Mouse (Mus musculus): Measurements from ENCODE around the gene Pxn.
"Not testable (repeated sequence)": the region's sequence is repeated elsewhere in the genome, so short reads cannot be mapped to it uniquely, and the experiment has no call there.

Gene Pxn

GRCm38 (mm10) chr5:115553801-115554420 is 47.4 kb downstream of the Pxn start:
- no peak for DNase-seq (ENCODE audit: low spot score)

DNA sequence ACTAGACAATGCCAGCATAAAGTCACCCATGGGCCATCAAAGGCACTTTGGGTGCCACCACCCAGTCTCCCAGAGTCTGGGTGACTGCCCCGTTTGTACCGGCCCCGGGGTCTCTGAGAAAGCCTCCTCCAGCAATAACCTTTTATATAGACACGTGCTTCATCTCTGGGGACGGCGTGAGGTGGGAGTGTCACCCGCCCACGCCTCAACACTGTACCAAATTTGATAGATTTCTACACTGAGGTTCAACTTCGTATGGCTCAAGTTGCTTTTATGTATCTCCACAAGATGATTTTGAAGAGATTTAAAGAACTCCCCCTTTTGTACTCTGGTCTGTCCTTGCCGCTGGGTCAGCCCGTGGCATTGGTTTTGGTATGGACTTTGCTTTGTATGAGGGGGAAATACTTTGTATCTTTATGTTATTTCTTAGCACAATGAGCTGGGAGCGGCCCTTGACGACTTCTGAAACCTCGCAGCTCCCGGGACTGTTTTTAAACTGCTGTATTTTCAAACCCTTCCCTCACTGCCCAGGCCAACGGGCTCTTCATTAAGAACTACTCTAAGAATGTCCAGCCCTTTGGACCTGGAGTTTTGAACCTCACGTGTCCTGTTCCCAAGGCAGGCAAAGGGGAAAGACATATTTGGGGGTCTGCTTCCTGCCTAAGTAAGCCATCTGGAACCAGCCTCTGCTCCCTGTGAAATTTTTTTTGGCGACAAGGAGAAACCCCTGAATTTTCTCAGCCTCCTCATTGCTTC is 48.2 kb downstream of the Pxn start:
- DNase-seq (ENCODE audit: low spot score), result no peak

DNA sequence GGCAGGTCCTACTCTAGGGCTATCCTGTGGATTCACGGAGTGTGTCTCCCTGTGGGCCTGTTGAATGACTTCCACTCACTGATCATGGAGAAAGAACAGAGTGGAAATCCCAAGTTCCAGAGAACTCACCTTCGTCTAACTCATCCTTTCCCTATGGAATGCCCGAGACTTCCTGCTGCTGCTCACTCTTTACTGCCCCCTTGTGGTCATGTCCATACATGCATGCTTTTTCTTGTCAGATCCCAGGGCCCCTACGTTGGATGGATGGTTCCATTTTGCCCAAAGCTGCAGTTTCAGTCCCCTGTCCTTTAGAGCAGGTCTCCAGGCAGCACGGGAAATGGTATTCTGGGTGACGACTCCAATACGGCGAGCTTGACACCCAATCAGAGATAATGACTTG is 49.7 kb downstream of the Pxn start:
- DNase-seq (ENCODE audit: low spot score), result peak; percentile 80

DNA sequence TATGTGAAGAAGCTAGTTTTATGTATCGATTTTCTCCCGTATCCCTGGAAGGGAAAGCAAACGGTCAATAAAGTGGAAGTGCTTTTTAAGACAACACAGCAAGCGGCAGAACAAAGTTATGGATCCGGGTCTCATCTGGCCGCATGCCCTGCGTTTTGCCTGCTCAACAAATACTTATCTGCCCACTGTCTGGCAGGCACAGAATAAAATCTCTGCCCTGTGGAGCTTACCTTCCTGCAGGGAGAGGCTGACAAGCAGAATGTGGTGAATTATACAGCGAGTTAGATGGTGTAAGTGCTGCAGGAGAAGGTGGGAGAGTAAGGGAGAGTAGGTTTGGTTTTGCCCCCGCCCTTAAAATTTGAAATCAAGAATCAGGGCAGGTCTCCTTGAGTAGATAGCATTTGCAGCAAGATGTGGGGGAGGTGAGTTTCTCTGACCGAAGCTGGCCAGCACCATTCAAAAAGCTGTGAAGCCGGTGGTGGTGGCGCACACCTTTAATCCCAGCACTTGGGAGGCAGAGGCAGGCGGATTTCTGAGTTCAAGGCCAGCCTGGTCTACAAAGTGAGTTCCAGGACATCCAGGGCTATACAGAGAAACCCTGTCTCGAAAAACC is 51.8 kb downstream of the Pxn start:
- no peak for DNase-seq (ENCODE audit: low spot score)

GRCm38 (mm10) chr5:115559237-115560101 is 53.0 kb downstream of the Pxn start, which contains the start of gene Rplp0:
Gene Rplp0 (plus strand): TSS chr5:115559467.
- peak; percentile 98 for DNase-seq (ENCODE audit: low spot score)

GRCm38 (mm10) chr5:115560336-115560905 is 53.9 kb downstream of the Pxn start:
- DNase-seq (ENCODE audit: low spot score), result no peak

GRCm38 (mm10) chr5:115563771-115564585 is 57.5 kb downstream of the Pxn start:
- DNase-seq (ENCODE audit: low spot score), result no peak

DNA sequence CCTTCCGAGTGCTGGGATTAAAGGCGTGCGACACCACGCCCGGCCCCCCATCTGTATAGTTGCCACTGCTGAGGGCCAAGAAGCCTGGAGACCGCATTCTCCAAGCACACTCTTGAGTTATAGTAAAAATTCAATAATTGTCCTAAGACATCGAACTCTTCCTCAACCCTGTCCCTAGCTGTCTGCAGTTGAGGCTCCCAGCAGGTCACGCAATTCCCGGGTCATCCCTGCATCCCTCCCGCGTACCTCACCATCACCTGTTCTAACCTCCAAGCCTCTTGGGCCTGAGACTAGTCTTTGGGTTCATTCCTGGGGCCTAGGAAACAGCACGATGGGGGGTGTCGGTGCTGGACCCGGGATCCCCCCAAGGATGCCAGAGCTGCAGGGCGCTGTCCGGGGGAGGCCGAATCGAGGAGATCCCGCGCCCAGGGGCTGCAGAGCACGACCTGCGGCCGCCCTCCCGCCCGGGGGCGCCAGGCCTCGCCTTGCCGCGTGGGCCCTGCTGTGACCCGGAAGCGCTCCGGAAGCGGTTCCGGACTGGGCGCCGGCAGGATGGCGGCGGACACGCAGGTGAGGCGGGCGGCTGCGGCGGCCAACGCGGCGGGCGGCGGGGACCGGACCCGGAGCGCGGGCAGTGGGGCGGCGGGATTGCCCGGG is 58.4 kb downstream of the Pxn start, which contains the start of gene Gcn1l1:
Gene Gcn1l1 (plus strand): TSS at position 518 of the 657 bp plus-strand sequence.
- DNase-seq (ENCODE audit: low spot score), result peak; percentile 77

- peak; percentile 49 for DNase-seq (ENCODE audit: low spot score)
These were observed 58.9 kb downstream of the Pxn start for GRCm38 (mm10) chr5:115565403-115565802.

GRCm38 (mm10) chr5:115568681-115569080 is 62.2 kb downstream of the Pxn start:
- no peak for DNase-seq (ENCODE audit: low spot score)

- no peak for DNase-seq (ENCODE audit: low spot score)
These were observed 62.8 kb downstream of the Pxn start for GRCm38 (mm10) chr5:115569308-115569707.

DNA sequence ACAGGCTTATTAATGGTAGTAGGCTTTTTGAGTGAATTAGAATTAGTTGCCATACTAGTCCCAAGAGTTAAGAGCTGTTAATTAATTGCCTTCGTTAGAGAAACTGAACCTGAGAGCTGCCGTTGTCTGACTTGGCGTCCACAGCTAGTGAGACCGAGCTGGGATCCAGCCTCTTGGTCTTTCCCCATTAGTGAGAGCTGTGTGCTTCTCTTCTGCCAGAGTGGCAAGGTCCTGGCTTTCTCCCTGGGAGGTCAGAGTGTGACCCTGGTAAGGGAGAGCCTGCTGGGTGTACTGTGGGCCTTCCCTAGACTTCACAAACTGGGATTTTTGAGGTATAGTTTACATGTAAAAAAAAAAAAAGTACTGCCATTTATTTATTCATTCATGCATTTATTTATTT is 63.2 kb downstream of the Pxn start:
- DNase-seq (ENCODE audit: low spot score), result no peak

DNA sequence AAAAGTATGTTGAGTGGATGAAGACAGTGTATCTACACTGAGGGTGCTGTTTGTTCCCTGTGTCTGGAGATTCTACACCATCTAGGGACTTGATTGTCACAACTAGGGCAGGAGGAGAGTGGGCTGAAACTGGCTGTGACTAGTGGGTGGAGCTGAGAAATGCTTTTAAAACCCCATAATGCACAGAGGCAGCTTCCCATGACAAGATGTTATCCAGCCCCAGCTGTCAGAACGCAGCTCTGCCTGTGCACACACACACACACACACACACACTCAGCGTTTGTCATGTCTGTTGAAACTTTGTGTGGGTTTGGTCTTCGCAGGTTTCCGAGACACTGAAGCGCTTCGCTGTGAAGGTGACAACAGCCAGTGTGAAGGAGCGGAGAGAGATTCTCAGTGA is 64.6 kb downstream of the Pxn start:
- no peak for DNase-seq (ENCODE audit: low spot score)

GRCm38 (mm10) chr5:115572679-115573535 is 66.4 kb downstream of the Pxn start:
- peak; percentile 79 for DNase-seq (ENCODE audit: low spot score)

DNA sequence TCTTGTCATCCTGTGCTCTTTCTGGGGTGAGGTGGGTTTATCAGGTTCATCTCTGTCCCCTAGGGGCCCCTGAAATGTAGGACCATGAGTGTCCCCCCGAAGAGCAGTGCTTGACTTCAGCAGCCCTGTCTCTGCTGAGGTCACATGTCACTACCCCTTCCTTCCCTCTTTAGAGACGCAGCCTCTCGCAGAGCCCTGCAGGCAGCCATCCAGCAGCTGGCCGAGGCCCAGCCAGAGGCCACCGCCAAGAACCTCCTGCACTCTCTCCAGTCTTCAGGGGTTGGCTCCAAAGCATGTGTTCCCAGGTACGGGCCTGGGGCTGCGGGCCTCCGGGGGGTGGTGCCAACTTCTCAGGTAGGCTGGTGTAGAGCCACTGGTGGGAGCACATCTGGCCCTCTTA is 68.5 kb downstream of the Pxn start:
- DNase-seq (ENCODE audit: low spot score), result no peak

DNA sequence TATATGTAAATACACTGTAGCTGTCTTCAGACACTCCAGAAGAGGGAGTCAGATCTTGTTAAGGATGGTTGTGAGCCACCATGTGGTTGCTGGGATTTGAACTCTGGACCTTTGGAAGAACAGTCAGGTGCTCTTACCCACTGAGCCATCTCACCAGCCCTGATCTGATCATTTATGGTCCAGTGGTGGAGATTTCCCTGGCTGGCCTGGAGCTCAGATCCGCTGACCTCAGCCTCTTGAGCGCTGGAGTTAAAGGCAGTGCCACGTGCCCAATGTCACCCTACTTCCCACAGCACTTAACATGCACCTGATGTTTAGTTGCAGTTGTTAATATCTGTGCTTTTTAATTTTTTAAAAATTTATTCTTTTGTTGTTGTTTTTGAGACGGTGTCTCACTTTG is 71.2 kb downstream of the Pxn start:
- DNase-seq (ENCODE audit: low spot score), result not testable (repeated sequence)

DNA sequence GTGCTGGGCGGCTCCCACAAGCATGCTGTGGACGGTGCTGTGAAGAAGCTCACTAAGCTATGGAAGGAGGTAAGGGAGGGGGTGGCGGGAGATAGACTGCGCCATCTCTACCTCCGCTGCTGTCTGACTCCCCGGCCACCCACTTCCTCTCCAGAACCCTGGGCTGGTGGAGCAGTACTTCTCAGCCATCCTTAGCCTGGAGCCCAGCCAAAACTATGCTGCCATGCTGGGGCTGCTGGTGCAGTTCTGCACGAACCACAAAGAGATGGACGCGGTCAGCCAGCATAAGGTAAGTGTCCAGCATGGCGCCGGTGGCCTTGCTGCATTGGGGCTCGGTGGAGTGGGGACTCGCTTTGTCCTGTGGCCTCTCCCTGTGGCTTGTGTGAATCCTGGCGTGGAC is 72.4 kb downstream of the Pxn start:
- no peak for DNase-seq (ENCODE audit: low spot score)

- DNase-seq (ENCODE audit: low spot score), result no peak
These were observed 72.9 kb downstream of the Pxn start for GRCm38 (mm10) chr5:115579363-115579762.

DNA sequence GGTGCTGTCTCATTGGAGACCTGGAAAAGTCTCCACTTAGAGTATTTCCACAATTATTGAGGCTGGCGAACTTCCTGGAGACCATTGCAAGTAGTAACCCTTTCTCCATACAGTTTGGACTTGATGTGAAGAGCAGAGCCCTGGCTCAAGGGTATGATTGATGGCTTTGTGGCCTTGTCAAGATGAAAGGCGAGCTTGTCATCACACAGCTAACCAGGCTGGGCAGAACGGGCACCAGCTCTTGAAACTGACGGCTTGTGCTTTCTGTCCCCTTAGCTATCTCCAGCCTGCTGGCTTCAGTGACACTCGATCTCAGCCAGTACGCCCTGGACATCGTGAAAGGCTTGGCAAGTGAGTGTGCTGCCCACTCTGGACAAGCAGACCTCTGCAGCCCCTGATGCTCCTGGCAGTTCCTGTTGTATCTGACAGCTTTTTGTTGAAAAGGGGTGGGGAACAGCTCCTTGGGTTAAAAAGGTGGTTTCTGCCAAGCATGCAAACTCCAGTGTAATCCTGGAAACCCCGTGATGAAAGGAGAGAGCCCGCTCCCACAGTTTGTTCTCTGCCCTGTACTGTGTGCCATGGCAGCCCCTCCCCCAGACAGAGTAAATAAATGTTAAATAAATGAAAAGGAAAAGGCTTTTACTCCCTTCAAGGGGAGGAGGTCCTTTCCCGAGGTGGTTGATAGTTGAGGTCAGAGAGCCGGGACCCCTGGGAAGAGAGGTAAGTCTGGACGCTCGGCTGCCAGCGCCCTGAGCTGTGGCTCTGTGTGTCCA is 73.9 kb downstream of the Pxn start:
- no peak for DNase-seq (ENCODE audit: low spot score)
